Mouse (Mus musculus): ENCODE measurements around the gene Nr1i2.
"Not testable (repeated sequence)": the region's sequence is repeated elsewhere in the genome, so short reads cannot be mapped to it uniquely, and the experiment has no call there.

Gene Nr1i2

GRCm38 (mm10) chr16:38287357-38287756 is 7.3 kb downstream of the Nr1i2 start:
- no peak for DNase-seq (ENCODE audit: low spot score)

GRCm38 (mm10) chr16:38286541-38286940 is 8.1 kb downstream of the Nr1i2 start:
- DNase-seq (ENCODE audit: low spot score), result no peak

GRCm38 (mm10) chr16:38285801-38286200 is 8.8 kb downstream of the Nr1i2 start:
- no peak for DNase-seq (ENCODE audit: low spot score)

- no peak for DNase-seq (ENCODE audit: low spot score)
Observed at GRCm38 (mm10) chr16:38283300-38283699, 11.3 kb downstream of the Nr1i2 start.

GRCm38 (mm10) chr16:38282559-38283160 is 12.0 kb downstream of the Nr1i2 start:
- no peak for DNase-seq (ENCODE audit: low spot score)

- no peak for DNase-seq (ENCODE audit: low spot score)
Observed at GRCm38 (mm10) chr16:38280951-38281350, 13.7 kb downstream of the Nr1i2 start.

GRCm38 (mm10) chr16:38279794-38280193 is 14.8 kb downstream of the Nr1i2 start:
- no peak for DNase-seq (ENCODE audit: low spot score)

GRCm38 (mm10) chr16:38274737-38275136 is 19.9 kb downstream of the Nr1i2 start:
- DNase-seq (ENCODE audit: low spot score), result no peak

GRCm38 (mm10) chr16:38272483-38272882 is 22.1 kb downstream of the Nr1i2 start:
- no peak for DNase-seq (ENCODE audit: low spot score)

- no peak for DNase-seq (ENCODE audit: low spot score)
Observed at GRCm38 (mm10) chr16:38271601-38272000, 23.0 kb downstream of the Nr1i2 start.

GRCm38 (mm10) chr16:38255927-38256326 is 38.7 kb downstream of the Nr1i2 start:
- no peak for DNase-seq (ENCODE audit: low spot score)

GRCm38 (mm10) chr16:38255107-38255506 is 39.5 kb downstream of the Nr1i2 start:
- DNase-seq (ENCODE audit: low spot score), result peak; percentile 42

- DNase-seq (ENCODE audit: low spot score), result no peak
Observed at GRCm38 (mm10) chr16:38254001-38254400, 40.6 kb downstream of the Nr1i2 start.

- no peak for DNase-seq (ENCODE audit: low spot score)
Observed at GRCm38 (mm10) chr16:38250467-38250866, 44.2 kb downstream of the Nr1i2 start.

- no peak for DNase-seq (ENCODE audit: low spot score)
Observed at GRCm38 (mm10) chr16:38248331-38248961, 46.2 kb downstream of the Nr1i2 start.

- DNase-seq (ENCODE audit: low spot score), result no peak
Observed at GRCm38 (mm10) chr16:38245849-38246585, 48.6 kb downstream of the Nr1i2 start.

GRCm38 (mm10) chr16:38245379-38245778 is 49.2 kb downstream of the Nr1i2 start:
- no peak for DNase-seq (ENCODE audit: low spot score)

GRCm38 (mm10) chr16:38244111-38244510 is 50.5 kb downstream of the Nr1i2 start:
- DNase-seq (ENCODE audit: low spot score), result no peak

- DNase-seq (ENCODE audit: low spot score), result no peak
Observed at GRCm38 (mm10) chr16:38240167-38240566, 54.5 kb downstream of the Nr1i2 start.

GRCm38 (mm10) chr16:38239729-38240128 is 54.9 kb downstream of the Nr1i2 start:
- peak; percentile 61 for DNase-seq (ENCODE audit: low spot score)

GRCm38 (mm10) chr16:38236936-38237585 is 57.6 kb downstream of the Nr1i2 start:
- no peak for DNase-seq (ENCODE audit: low spot score)

- not testable (repeated sequence) for DNase-seq (ENCODE audit: low spot score)
Observed at GRCm38 (mm10) chr16:38222491-38222890, 72.1 kb downstream of the Nr1i2 start.

GRCm38 (mm10) chr16:38205272-38205671 is 89.4 kb downstream of the Nr1i2 start:
- no peak for DNase-seq (ENCODE audit: low spot score)

Measured in retina, embryonic 14.5 days (tissue).